Comparison of ENCODE assay signal across 22 mouse cellular contexts in genomic region chr17:33627281-33627680, GRCm38 (mm10). TPM values are rescaled to one million over a fixed set of nuclear protein-coding genes. Genes with fewer than 3 reads are reported as not detected.
DNase-seq lines count a peak whose midpoint lies in the region; ATAC-seq and TF ChIP-seq lines count a peak whose summit lies in the region.
"Had no signal": no experiment of that assay in that cellular context is flagged by ENCODE, and none has a peak within 500 bp of the region (broad histone marks: within the 10 kb centered on the region; RNA-seq: fewer than 3 reads in every experiment).

No protein-coding gene starts in this region.

- H3K4me3 ChIP-seq in heart, embryonic 10.5 days = no peak overlapping the region
- H3K4me3 ChIP-seq in hindbrain, embryonic 14.5 days (replicated peaks; ENCODE audit: low read length) = no peak overlapping the region
- H3K4me3 ChIP-seq in hindbrain, postnatal 0 days (ENCODE audit: low read length) = no peak overlapping the region
- no peak overlapping the region for H3K4me3 ChIP-seq in midbrain, embryonic 11.5 days (ENCODE audit: low read depth, low read length)
- no peak overlapping the region for H3K4me3 ChIP-seq in midbrain, embryonic 15.5 days
- H3K4me3 ChIP-seq: embryonic facial prominence, embryonic 13.5 days; embryonic facial prominence, embryonic 15.5 days; erythroblast, embryonic 14.5 days; forebrain, embryonic 10.5 days; forebrain, embryonic 12.5 days had no signal

- peak; percentile 24 for DNase-seq in heart, embryonic 10.5 days (ENCODE audit: low spot score)
- no peak for DNase-seq in heart, adult 9 months (ENCODE audit: low spot score in 2 of 2)
- DNase-seq in hindbrain, embryonic 14.5 days (ENCODE audit: low spot score) = peak; percentile 5
- no peak for DNase-seq in hindbrain, postnatal 0 days (ENCODE audit: low spot score)
- DNase-seq in midbrain, embryonic 11.5 days (ENCODE audit: low spot score, missing footprints) = peak; percentile 71
- DNase-seq: adrenal gland, adult 2 months; adrenal gland, postnatal 25 days; cerebellum, adult 11 months; cerebellum, adult 18-20 months; cerebellum, adult 8-10 months; cerebellum, adult 9-11 months; cerebellum, postnatal 14 days; cerebellum, postnatal 36 days; embryo, embryonic 11 days had no signal

- no peaks in the 10 kb centered on the region for H3K9me3 ChIP-seq in heart, embryonic 10.5 days
- H3K9me3 ChIP-seq in hindbrain, embryonic 14.5 days (ENCODE audit: control insufficient read depth, low read length) = no peaks in the 10 kb centered on the region
- no peaks in the 10 kb centered on the region for H3K9me3 ChIP-seq in hindbrain, postnatal 0 days (ENCODE audit: low read length)
- H3K9me3 ChIP-seq in midbrain, embryonic 11.5 days (ENCODE audit: control insufficient read depth, low read length) = no peaks in the 10 kb centered on the region
- H3K9me3 ChIP-seq in midbrain, embryonic 15.5 days = no peaks in the 10 kb centered on the region
- H3K9me3 ChIP-seq: embryonic facial prominence, embryonic 13.5 days; embryonic facial prominence, embryonic 15.5 days; forebrain, embryonic 10.5 days; forebrain, embryonic 12.5 days had no signal

- peaks cover 14% of the 10 kb centered on the region for H3K36me3 ChIP-seq in heart, embryonic 10.5 days
- H3K36me3 ChIP-seq in hindbrain, embryonic 14.5 days (replicated peaks; ENCODE audit: control insufficient read depth, insufficient read depth) = peaks cover 16% of the 10 kb centered on the region
- H3K36me3 ChIP-seq in hindbrain, postnatal 0 days (ENCODE audit: insufficient read depth, low read length) = no peaks in the 10 kb centered on the region
- H3K36me3 ChIP-seq in midbrain, embryonic 11.5 days (ENCODE audit: control insufficient read depth, insufficient read depth, low read length) = no peaks in the 10 kb centered on the region
- H3K36me3 ChIP-seq in midbrain, embryonic 15.5 days (replicated peaks) = no peaks in the 10 kb centered on the region

- H3K4me1 ChIP-seq in heart, embryonic 10.5 days = peaks cover 13% of the 10 kb centered on the region
- peaks cover 21% of the 10 kb centered on the region for H3K4me1 ChIP-seq in hindbrain, embryonic 14.5 days (replicated peaks; ENCODE audit: control insufficient read depth, insufficient read depth, low read length)
- peaks cover 19% of the 10 kb centered on the region; the same call in 1 of the 2 replicates for H3K4me1 ChIP-seq in hindbrain, postnatal 0 days (ENCODE audit: insufficient read depth, low read length)
- H3K4me1 ChIP-seq in midbrain, embryonic 11.5 days (ENCODE audit: control insufficient read depth, insufficient read depth, low read length) = peaks cover 11% of the 10 kb centered on the region
- H3K4me1 ChIP-seq in midbrain, embryonic 15.5 days = peaks cover 30% of the 10 kb centered on the region

- H3K4me2 ChIP-seq in hindbrain, embryonic 14.5 days (replicated peaks) = no peak overlapping the region
- H3K4me2 ChIP-seq in hindbrain, postnatal 0 days (ENCODE audit: low read depth, low read length) = no peak overlapping the region
- no peak overlapping the region for H3K4me2 ChIP-seq in midbrain, embryonic 11.5 days
- no peak overlapping the region for H3K4me2 ChIP-seq in midbrain, embryonic 15.5 days
- H3K4me2 ChIP-seq: embryonic facial prominence, embryonic 13.5 days; embryonic facial prominence, embryonic 15.5 days; forebrain, embryonic 12.5 days had no signal

- no peak overlapping the region for H3K9ac ChIP-seq in hindbrain, embryonic 14.5 days
- no peak overlapping the region for H3K9ac ChIP-seq in hindbrain, postnatal 0 days (replicated peaks; ENCODE audit: low read length)
- H3K9ac ChIP-seq in midbrain, embryonic 11.5 days (ENCODE audit: low read length) = no peak overlapping the region
- no peak overlapping the region for H3K9ac ChIP-seq in midbrain, embryonic 15.5 days
- H3K9ac ChIP-seq: embryonic facial prominence, embryonic 13.5 days; embryonic facial prominence, embryonic 15.5 days; forebrain, embryonic 12.5 days had no signal

- no peak overlapping the region for H3K27ac ChIP-seq in heart, embryonic 10.5 days
- no peak overlapping the region for H3K27ac ChIP-seq in hindbrain, embryonic 14.5 days
- no peak overlapping the region for H3K27ac ChIP-seq in hindbrain, postnatal 0 days
- H3K27ac ChIP-seq in midbrain, embryonic 11.5 days (ENCODE audit: low read depth, low read length) = no peak overlapping the region
- H3K27ac ChIP-seq in midbrain, embryonic 15.5 days = no peak overlapping the region
- H3K27ac ChIP-seq: embryonic facial prominence, embryonic 13.5 days; embryonic facial prominence, embryonic 15.5 days; forebrain, embryonic 10.5 days; forebrain, embryonic 12.5 days had no signal

- 88% methylated on average over 3 of the region's 3 CpGs for WGBS in heart, embryonic 10.5 days
- 91% methylated on average over 3 of the region's 3 CpGs for WGBS in hindbrain, embryonic 14.5 days
- 86% methylated on average over 3 of the region's 3 CpGs for WGBS in hindbrain, postnatal 0 days
- 89% methylated on average over 3 of the region's 3 CpGs for WGBS in midbrain, embryonic 11.5 days
- WGBS in midbrain, embryonic 15.5 days = 91% methylated on average over 3 of the region's 3 CpGs

- no peak for ATAC-seq in hindbrain, embryonic 14.5 days (ENCODE audit: low FRiP score)
- ATAC-seq in hindbrain, postnatal 0 days = no peak
- ATAC-seq in midbrain, embryonic 11.5 days (ENCODE audit: low FRiP score) = no peak
- no peak for ATAC-seq in midbrain, embryonic 15.5 days (replicated peaks)
- ATAC-seq: forebrain, embryonic 14.5 days had no signal

- no peak for TF ChIP-seq CTCF in hindbrain, postnatal 0 days (IDR thresholded peaks at IDR 0.05; ENCODE audit: low read depth)

- no peaks in the 10 kb centered on the region for H3K27me3 ChIP-seq in heart, embryonic 10.5 days (ENCODE audit: insufficient read depth, poor library complexity, severe bottlenecking)
- no peaks in the 10 kb centered on the region for H3K27me3 ChIP-seq in hindbrain, embryonic 14.5 days (ENCODE audit: control insufficient read depth, insufficient read depth, low read length)
- H3K27me3 ChIP-seq in hindbrain, postnatal 0 days (ENCODE audit: insufficient read depth, low read length) = no peaks in the 10 kb centered on the region
- no peaks in the 10 kb centered on the region for H3K27me3 ChIP-seq in midbrain, embryonic 11.5 days (ENCODE audit: control insufficient read depth, insufficient read depth, low read length)
- H3K27me3 ChIP-seq in midbrain, embryonic 15.5 days (replicated peaks) = no peaks in the 10 kb centered on the region
- H3K27me3 ChIP-seq: embryonic facial prominence, embryonic 13.5 days; embryonic facial prominence, embryonic 15.5 days; forebrain, embryonic 12.5 days had no signal

RNA-seq across cellular contexts. Expression of gene Zfp414, which starts 1.6 kb away (rescaled TPM):
- polyA plus RNA-seq in heart, embryonic 10.5 days (2016; fragmentation: Nextera tagmentation; extraction: Ambion mirVana) = 28.2 and 32.6 TPM in 2 replicates
- 81.3 and 85.9 TPM in 2 replicates for polyA plus RNA-seq in hindbrain, embryonic 14.5 days (2014; fragmentation: Nextera tagmentation; extraction: Ambion mirVana)
- 49.0 and 65.1 TPM in 2 replicates for total RNA-seq in hindbrain, postnatal 0 days (2014; rRNA removed)
- 70.9 and 73.8 TPM in 2 replicates for polyA plus RNA-seq in hindbrain, postnatal 0 days (2015; fragmentation: Nextera tagmentation; extraction: Ambion mirVana)
- polyA plus RNA-seq in midbrain, embryonic 11.5 days (2014; fragmentation: Nextera tagmentation; extraction: Ambion mirVana) = 62.5 and 68.0 TPM in 2 replicates
- polyA plus RNA-seq in midbrain, embryonic 15.5 days (2015; fragmentation: Nextera tagmentation; extraction: Ambion mirVana) = 79.7 and 80.6 TPM in 2 replicates

RNA-seq across cellular contexts. Expression of gene Pram1, which starts 10.6 kb away (rescaled TPM):
- 0.33 and 0.44 TPM in 2 replicates for polyA plus RNA-seq in heart, embryonic 10.5 days (2016; fragmentation: Nextera tagmentation; extraction: Ambion mirVana)
- 0.37 and 0.70 TPM in 2 replicates for polyA plus RNA-seq in hindbrain, embryonic 14.5 days (2014; fragmentation: Nextera tagmentation; extraction: Ambion mirVana)
- not detected in 2 replicates for total RNA-seq in hindbrain, postnatal 0 days (2014; rRNA removed)
- polyA plus RNA-seq in hindbrain, postnatal 0 days (2015; fragmentation: Nextera tagmentation; extraction: Ambion mirVana) = 0.30 TPM in 2 replicates
- 0.21 and 0.93 TPM in 2 replicates for polyA plus RNA-seq in midbrain, embryonic 11.5 days (2014; fragmentation: Nextera tagmentation; extraction: Ambion mirVana)
- 0.59 and 0.83 TPM in 2 replicates for polyA plus RNA-seq in midbrain, embryonic 15.5 days (2015; fragmentation: Nextera tagmentation; extraction: Ambion mirVana)
- polyA plus RNA-seq: adrenal gland, adult 2 months; C2C12 had no signal

RNA-seq across cellular contexts. Expression of gene Hnrnpm, which starts 59.4 kb away (rescaled TPM):
- polyA plus RNA-seq in heart, embryonic 10.5 days (2016; fragmentation: Nextera tagmentation; extraction: Ambion mirVana) = 281 and 336 TPM in 2 replicates
- polyA plus RNA-seq in hindbrain, embryonic 14.5 days (2014; fragmentation: Nextera tagmentation; extraction: Ambion mirVana) = 161 and 173 TPM in 2 replicates
- total RNA-seq in hindbrain, postnatal 0 days (2014; rRNA removed) = 49.2 and 55.7 TPM in 2 replicates
- 124 and 133 TPM in 2 replicates for polyA plus RNA-seq in hindbrain, postnatal 0 days (2015; fragmentation: Nextera tagmentation; extraction: Ambion mirVana)
- polyA plus RNA-seq in midbrain, embryonic 11.5 days (2014; fragmentation: Nextera tagmentation; extraction: Ambion mirVana) = 581 and 639 TPM in 2 replicates
- 197 and 208 TPM in 2 replicates for polyA plus RNA-seq in midbrain, embryonic 15.5 days (2015; fragmentation: Nextera tagmentation; extraction: Ambion mirVana)

Comparison
In these comparisons a context has a peak if more than half of its experiments do, and no peak if none do; other contexts are left out.
1. DNase-seq: peak in heart, embryonic 10.5 days (single experiment), hindbrain, embryonic 14.5 days (single experiment) and midbrain, embryonic 11.5 days (single experiment); none in heart, adult 9 months (0 of 2) and hindbrain, postnatal 0 days (single experiment).